Mouse (Mus musculus) gastrocnemius, adult 8-10 months (tissue): Measurements from ENCODE around the gene Vgf. TPM values are rescaled to one million over a fixed set of nuclear protein-coding genes. Genes with fewer than 3 reads are reported as not detected.

Experiments used
- DNase-seq, 2 experiments: peaks; one replicate each; pipeline ENCODE4 v3.0.0; 2022; ENCODE audit warnings: low spot score in 2 of 2
- total RNA-seq, 4 experiments: library from RNA; stranded (reverse); gene quantifications; 2 replicates each; pipeline ENCODE4 v1.2.4; 2022

Vgf gene
- total RNA-seq, 4 experiments from 2014 or later: not detected

- DNase-seq: peak; percentile 92
These were observed 3.6 kb downstream of the Vgf start for GRCm38 (mm10) chr5:137029643-137030415.

DNA sequence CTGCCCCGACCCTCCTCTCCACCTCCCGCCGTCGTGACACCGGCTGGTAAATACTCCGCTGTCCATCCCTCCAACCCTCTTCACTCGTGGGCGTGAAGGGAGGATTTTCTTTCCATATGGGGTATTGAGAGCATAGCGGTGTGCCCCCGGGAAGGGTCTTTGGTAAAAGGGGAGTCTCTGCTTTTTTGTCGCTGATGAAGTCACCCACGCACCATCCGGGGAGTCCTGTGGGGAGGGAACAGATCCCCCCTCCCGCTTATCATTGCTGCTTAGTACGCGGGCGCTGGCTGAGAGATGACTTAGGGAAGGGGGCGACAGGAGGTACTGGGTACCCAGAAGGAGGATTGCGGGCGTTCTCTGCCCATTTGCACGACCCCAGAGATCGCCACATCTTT lies 4.2 kb downstream of the Vgf start:
- DNase-seq: no peak

- no peak for DNase-seq
These were observed 5.2 kb downstream of the Vgf start for GRCm38 (mm10) chr5:137031076-137032032.

GRCm38 (mm10) chr5:137032033-137032421 lies 5.8 kb downstream of the Vgf start:
- DNase-seq: no peak

DNA sequence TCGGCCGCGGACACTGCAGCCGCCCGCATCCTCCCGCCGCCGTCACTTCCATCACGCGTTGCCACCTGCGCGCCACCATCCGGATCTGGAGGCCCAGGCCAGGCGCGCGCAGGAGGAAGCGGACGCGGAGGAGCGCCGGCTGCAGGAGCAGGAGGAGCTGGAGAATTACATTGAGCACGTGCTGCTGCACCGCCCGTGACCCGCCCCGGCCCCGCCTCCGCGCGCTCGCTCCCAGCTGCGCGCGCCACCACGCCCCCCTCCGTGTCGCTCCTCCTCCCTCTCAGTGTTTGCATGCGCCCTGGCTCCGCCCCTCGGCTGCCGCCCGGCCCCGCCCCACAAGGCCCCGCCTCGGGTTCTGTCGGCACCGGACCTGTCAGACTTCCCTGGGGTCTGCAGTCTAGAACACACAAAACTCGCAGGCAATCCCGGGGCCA lies 6.5 kb downstream of the Vgf start:
- peak; percentile 68 to 69 for DNase-seq

DNA sequence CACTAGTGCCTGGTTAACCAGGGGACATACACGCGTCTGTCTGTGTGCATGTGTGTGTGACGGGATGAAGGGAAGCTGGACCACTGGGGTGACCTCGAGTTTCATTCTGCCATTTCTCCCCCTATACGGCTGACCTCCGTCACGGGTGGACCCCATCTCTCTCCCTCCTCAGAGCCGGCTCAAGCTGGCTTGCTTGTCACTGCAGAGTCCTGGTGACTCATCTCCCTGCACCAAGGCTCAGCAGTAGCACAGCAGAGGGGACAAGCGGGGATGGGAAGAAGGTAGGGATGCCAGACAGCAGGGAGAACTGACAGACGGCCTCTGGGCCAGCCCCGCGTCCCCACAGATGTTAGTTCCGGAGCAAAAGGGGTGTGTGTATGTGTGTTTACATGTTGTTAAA lies 10.0 kb downstream of the Vgf start:
- no peak for DNase-seq

DNA sequence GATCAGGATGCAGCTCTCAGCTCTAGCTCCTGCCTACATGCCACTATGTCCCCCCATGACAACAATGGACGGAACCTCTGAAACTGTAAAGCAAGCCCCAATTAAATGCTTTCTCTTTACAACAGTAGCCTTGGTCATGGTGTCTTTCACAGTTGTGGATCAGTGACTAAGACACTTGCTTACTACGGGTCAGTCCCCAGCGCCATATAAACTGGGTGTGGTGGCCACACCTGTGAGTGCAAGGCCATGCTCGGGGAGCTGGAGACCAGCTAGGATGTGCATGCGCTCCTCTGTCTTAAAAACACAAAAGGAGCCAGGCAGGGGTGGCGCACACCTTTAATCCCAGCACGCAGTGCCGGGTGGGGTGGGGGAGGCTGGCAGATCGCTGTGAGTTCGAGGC lies 13.3 kb downstream of the Vgf start:
- no peak for DNase-seq

- DNase-seq: no peak
These were observed 15.2 kb downstream of the Vgf start for GRCm38 (mm10) chr5:137041442-137041841.

GRCm38 (mm10) chr5:137043997-137044396 lies 17.8 kb downstream of the Vgf start:
- no peak for DNase-seq

DNA sequence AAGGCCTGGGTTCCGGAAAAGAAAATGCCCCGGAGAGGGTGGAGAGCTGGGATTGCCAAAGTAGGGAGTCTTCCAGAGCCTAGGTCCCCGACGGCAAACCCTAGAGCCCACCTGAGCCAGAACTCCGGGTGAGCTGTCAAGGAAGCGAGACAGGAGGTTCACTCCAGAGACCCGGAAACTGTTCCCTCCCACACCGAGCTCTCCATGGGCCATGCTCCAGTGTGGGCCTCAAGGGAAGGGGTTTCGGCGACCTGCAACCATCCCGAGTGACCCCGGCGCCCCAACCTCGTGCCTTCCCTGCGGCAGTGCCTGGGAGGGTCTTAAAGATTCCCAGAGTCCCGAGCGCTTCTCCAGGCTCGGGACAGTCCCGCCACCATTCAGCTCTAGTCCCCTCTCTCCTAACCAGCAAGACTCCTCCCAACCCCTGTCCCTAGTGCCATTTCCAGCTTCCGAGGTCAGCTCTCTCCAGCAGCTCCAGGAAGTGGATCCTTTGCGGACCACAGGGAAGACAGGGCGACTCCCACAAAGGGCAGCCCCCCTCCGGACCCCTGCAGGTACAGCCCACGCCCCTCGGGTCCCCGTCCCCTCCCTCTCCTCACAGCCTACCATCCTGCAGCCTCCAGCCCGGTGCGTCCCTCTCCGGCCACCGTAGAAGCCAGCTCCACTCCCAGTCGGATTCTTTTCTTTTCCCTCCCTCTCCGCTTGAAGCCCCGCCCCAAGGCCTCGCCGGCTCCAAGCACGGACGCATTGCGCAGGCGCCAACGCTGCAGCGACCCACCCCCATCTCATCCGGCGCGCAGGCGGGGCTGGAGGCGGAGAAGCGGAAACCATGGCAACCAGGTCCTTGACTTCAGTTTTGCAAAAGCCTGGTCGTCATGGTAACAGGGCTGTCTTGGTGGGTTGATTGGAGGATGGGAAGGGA lies 19.5 kb downstream of the Vgf start, which contains the start of gene Ap1s1:
Ap1s1 (minus strand) TSS at position 734 of the 922 bp plus-strand sequence.
- peak; percentile 88 to 91 for DNase-seq

DNA sequence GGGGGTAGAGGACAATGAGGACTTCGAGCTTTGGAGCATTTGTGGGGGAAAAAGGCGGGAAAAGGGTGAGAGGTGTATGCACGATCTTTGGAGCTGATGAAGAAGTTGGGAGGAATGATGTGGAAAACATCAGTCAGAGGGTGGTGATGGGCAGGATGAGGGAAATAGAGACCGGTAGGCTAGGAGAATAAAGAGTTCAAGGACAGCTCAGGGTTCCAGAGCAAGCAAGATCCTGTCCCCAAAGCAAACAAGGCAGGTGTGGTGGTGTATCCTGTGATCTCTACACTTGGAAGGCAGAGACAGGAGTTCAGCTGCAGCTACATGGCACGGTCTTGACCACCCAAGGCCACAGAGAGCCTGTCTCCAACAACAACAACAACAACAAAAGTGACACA lies 20.1 kb downstream of the Vgf start:
- no peak for DNase-seq

DNA sequence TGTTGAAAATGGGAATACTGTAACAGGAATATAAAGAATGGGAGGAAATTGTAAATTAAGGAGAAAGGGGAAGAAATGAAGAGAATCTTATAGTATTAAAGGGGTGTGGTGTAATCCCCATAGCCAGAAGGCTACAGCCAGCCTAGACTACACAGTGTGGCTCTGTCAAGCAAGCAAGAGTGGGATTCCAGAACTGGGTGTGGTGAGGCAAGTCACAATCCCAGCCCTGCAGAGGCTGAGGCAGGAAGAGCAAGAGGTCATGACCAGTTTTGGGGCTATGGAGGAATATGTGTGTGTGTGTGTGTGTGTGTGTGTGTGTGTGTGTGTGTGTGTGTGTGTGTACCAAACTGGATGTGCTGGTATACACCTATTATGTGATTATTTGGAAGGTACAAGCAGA lies 20.8 kb downstream of the Vgf start:
- no peak for DNase-seq

GRCm38 (mm10) chr5:137051125-137051524 lies 24.9 kb downstream of the Vgf start:
- no peak for DNase-seq

DNA sequence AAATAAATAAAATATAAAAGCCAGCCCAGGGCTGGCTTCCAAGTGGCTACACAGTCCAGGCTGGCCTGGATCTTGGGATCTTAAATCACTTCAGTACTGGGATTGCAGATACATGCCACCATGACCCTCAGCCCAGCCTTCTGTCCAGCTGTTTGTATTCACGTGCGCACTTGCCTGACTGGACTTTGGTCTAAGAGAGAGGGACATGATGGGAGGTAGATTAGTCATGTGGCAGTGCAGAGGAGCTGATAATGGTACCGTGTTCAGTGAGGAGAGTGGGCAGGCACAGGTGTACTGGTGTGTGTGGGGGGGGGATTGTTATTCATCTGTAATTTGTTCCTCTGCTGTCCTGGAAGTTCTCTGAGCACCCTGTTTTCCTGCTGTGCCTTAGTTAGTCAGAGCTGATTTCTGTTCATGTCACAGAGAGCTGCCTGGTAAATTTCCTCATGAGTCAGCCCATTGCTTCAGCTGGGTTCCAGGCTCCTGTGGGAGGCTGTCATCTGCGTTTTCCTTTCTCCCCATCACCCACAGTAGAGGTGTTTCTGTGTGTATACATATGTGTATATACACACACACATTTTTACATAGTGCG lies 25.8 kb downstream of the Vgf start:
- DNase-seq: no peak

GRCm38 (mm10) chr5:137054299-137054698 lies 28.1 kb downstream of the Vgf start:
- no peak for DNase-seq

DNA sequence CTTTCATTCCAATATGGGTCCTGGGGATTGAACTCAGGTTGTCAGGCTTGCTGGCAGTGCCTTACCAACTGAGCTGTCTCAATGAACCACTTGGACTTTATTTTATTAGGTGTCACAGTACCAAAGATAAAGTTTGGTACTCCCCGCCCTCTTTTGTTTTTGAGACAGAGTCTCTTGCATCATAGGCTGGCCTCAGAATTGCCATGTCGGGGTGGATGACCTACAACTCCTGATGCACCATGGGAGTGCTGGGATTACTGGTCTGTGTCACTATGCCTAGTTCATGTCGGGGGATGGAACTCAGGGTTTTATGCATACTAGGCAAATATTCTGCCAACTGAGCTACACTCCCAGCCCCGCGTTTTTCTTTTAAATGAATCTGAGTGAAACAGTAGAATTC lies 28.7 kb downstream of the Vgf start:
- DNase-seq: no peak

- DNase-seq: peak in 1 of 2 experiments; percentile 44
These were observed 35.8 kb downstream of the Vgf start for GRCm38 (mm10) chr5:137061809-137062481.

DNA sequence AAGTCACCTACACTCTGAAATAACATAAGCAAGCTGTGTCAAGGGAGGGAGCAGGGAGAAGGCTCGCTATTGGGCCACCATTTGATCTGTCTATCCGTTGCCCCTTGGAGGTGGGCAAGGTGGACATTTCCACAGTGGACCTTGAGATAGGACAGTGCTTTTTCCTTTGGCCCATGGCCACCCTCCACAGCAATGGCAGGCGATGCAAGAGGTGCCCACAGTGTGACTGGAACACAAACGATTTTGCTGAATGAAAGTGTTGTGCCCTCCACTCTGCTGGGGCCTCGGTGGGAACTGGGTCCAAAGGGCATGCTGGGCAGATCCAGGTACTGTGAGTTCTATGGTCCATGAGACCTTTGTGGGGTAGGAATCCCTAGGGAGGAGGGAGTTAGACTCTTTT lies 36.4 kb downstream of the Vgf start:
- DNase-seq: no peak

DNA sequence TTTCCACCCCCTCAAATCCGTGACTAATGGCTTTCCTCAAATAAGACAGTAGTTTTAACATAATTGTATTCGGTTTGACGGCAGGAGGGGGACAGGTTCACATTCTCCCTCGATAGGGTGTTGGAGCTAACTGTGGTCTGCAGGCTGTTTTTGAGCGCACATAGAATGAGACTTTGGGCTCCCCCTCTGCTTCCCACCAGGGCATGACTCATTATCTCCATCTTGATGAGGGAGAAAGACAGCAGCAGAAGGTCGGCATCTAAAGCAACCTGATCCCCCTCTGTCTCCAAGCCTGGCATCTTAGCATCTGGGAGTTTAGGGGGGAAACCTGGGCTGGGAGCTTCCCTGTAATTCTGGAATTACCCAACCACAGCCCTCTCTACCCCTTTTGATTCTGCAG lies 39.3 kb downstream of the Vgf start:
- DNase-seq: no peak

- no peak for DNase-seq
These were observed 39.7 kb downstream of the Vgf start for GRCm38 (mm10) chr5:137065923-137066322.
